Mouse (Mus musculus) urinary bladder, adult 18-20 months (tissue): ENCODE measurements around the gene Acbd3.

ENCODE experiments used
- DNase-seq, 2 experiments: peaks; one replicate each; pipeline ENCODE4 v3.0.0; 2022; ENCODE audit warnings: low spot score in 2 of 2, mixed read lengths in 2 of 2

The Acbd3 gene

GRCm38 (mm10) chr1:180725704-180726179 is at the start of gene Acbd3:
Gene Acbd3 (plus strand): TSS chr1:180726043.
- DNase-seq, result peak; percentile 85 to 88

GRCm38 (mm10) chr1:180691284-180691683 is 34.6 kb upstream of the Acbd3 start:
- DNase-seq, result no peak

- peak in 1 of 2 experiments; percentile 18 for DNase-seq
These were observed 29.1 kb upstream of the Acbd3 start, which contains the start of gene Mixl1 for GRCm38 (mm10) chr1:180696626-180697352. Gene Mixl1 (minus strand): TSS chr1:180697034.

GRCm38 (mm10) chr1:180698063-180698462 is 27.8 kb upstream of the Acbd3 start:
- DNase-seq, result no peak

GRCm38 (mm10) chr1:180703400-180703799 is 22.4 kb upstream of the Acbd3 start:
- no peak for DNase-seq

GRCm38 (mm10) chr1:180707368-180707767 is 18.5 kb upstream of the Acbd3 start:
- DNase-seq, result no peak

GRCm38 (mm10) chr1:180707813-180708212 is 18.0 kb upstream of the Acbd3 start:
- DNase-seq, result no peak

GRCm38 (mm10) chr1:180708935-180709776 is 16.7 kb upstream of the Acbd3 start:
- DNase-seq, result no peak

GRCm38 (mm10) chr1:180718756-180719155 is 7.1 kb upstream of the Acbd3 start:
- DNase-seq, result no peak

GRCm38 (mm10) chr1:180719483-180719882 is 6.4 kb upstream of the Acbd3 start:
- DNase-seq, result no peak

GRCm38 (mm10) chr1:180719951-180720689 is 5.7 kb upstream of the Acbd3 start:
- peak; percentile 54 to 82 for DNase-seq

- no peak for DNase-seq
These were observed 3.2 kb upstream of the Acbd3 start for GRCm38 (mm10) chr1:180722608-180723007.

- no peak for DNase-seq
These were observed 2.1 kb upstream of the Acbd3 start for GRCm38 (mm10) chr1:180723701-180724238.

GRCm38 (mm10) chr1:180726183-180726582 is 340 bp downstream of the Acbd3 start:
- DNase-seq, result no peak

- DNase-seq, result no peak
These were observed 3.4 kb downstream of the Acbd3 start for GRCm38 (mm10) chr1:180729231-180729630.

GRCm38 (mm10) chr1:180747827-180748226 is 22.0 kb downstream of the Acbd3 start:
- no peak for DNase-seq

GRCm38 (mm10) chr1:180752115-180752514 is 26.3 kb downstream of the Acbd3 start:
- DNase-seq, result no peak

- DNase-seq, result no peak
These were observed 28.5 kb downstream of the Acbd3 start for GRCm38 (mm10) chr1:180754376-180754775.

GRCm38 (mm10) chr1:180756711-180757110 is 30.9 kb downstream of the Acbd3 start:
- no peak for DNase-seq

- no peak for DNase-seq
These were observed 31.6 kb downstream of the Acbd3 start for GRCm38 (mm10) chr1:180757252-180757955.

GRCm38 (mm10) chr1:180757956-180758520 is 32.2 kb downstream of the Acbd3 start:
- no peak for DNase-seq
